Mouse (Mus musculus) kidney, adult 2 months (tissue): ENCODE results near the gene Birc2.

Experiments used
- CTCF ChIP-seq: fragments of 200-500 bp; conservative IDR thresholded peaks from 2 replicates; pipeline ENCODE4 v1.5.1; 2011; ENCODE audit warnings: low read depth, mild to moderate bottlenecking, control low read depth, low read length, moderate library complexity, mixed read lengths; ENCODE audit not compliant: insufficient read depth, insufficient read length
- POLR2A ChIP-seq: fragments of 200-500 bp; IDR thresholded peaks from one replicate; pipeline ENCODE4 v1.6.1; 2011; ENCODE audit warnings: low read depth, low read length, control low read depth

GRCm38 (mm10) chr9:7822758-7823157, 14.1 kb downstream of the Birc2 start:
- TF ChIP-seq POLR2A (no peak), CTCF (no peak)
